Mouse (Mus musculus): ENCODE results near the gene Uggt1. TPM values are rescaled to one million over a fixed set of nuclear protein-coding genes. Genes with fewer than 3 reads are reported as not detected.

Gene Uggt1
- polyA plus RNA-seq, 1 experiment from 2014 or later: 54.7 TPM

DNA sequence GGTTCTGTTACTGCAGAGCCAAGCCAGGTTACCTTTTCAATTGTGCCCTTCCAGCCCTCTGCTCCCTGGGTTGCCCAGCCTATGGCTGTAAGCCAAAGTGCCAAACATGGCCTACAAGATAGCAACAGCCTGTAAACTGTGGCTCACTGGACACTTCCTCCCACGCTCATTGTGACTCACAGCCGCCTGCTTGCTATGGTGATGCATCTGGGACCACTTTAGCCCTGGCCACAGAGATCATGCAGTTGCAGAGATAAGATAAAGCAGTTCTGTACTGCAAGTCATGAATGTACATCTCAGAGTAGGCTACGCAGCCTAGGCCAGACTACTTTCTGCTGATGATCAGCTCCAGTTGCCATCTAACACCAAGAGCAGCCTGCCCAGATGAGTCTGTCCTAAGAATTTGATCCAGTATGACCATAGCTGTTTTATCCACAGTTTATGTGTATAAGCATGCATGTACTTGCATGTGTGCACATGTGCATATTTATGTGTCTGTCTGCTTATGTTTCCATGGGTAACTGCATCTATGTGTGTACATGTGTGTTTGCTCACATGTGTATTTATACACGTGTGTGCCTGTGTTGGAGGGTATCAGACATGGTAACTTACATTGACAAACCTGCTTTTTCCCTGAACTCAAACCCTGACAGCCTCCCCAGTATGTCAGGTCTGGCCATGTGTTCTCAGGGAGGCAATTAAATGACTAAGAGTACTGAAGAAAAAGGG lies 114.0 kb downstream of the Uggt1 start:
- Histone ChIP-seq H3K9me3 (no peaks in the 10 kb centered on the region), H3K4me1 (no peaks in the 10 kb centered on the region), H3K9ac (no peak overlapping the region), H3K36me3 (no peaks in the 10 kb centered on the region), H3K27me3 (no peaks in the 10 kb centered on the region), H3K4me2 (replicated peaks) (no peak overlapping the region), H3K27ac (no peak overlapping the region), H3K4me3 (no peak overlapping the region)
- ATAC-seq (ENCODE audit: insufficient number of reproducible peaks, insufficient read depth, low FRiP score, low TSS enrichment): no peak
- 83% methylated on average over 4 of the region's 4 CpGs for WGBS

DNA sequence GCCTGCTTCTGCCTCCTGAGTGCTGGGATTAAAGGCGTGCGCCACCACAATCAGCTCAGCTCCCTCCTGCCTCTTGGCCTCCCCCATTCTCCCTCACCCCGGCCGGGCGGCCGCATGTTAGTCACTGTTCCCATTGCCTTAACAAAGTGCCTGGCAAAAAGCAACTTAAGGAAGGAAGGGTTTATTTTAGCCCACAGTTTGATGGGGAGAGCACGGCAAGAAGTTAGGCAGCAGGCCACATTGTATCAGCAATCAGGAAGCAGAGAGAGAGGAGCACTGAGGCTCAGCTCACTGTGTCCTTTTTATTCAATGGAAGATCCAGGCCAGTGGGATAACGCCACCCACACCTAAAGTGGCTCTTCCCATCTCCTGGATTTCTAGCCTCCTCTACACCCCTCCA lies 114.6 kb downstream of the Uggt1 start:
- no peaks in the 10 kb centered on the region for H3K9me3 ChIP-seq
- no peaks in the 10 kb centered on the region for H3K27me3 ChIP-seq
- no peaks in the 10 kb centered on the region for H3K4me1 ChIP-seq
- no peak overlapping the region for H3K4me3 ChIP-seq
- H3K36me3 ChIP-seq: no peaks in the 10 kb centered on the region
- no peak overlapping the region for H3K4me2 ChIP-seq (replicated peaks)
- no peak overlapping the region for H3K27ac ChIP-seq
- H3K9ac ChIP-seq: no peak overlapping the region
- WGBS: 96% methylated on average over 8 of the region's 8 CpGs
- ATAC-seq (ENCODE audit: insufficient number of reproducible peaks, insufficient read depth, low FRiP score, low TSS enrichment): no peak

DNA sequence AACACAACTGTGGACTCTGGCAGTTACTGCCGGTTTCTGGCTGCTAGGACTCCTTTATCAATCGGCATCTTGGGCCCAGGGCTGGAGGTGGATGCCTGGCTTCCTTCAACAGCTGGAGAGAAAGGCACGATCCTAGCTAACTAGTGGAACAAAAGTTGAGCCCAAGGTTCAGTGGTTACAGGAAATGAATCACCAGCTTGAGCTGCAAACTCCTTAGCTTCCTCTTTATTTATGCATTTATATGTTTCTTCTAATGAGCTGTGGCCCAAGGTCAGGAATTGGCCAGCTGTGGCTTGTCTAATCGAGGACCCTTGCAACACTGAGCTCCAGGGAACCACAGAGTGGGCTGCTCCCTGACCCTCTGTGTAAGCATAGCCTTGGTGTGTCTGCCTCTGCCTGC lies 115.4 kb downstream of the Uggt1 start:
- Histone ChIP-seq H3K36me3 (no peaks in the 10 kb centered on the region), H3K27me3 (no peaks in the 10 kb centered on the region), H3K4me3 (no peak overlapping the region), H3K9me3 (no peaks in the 10 kb centered on the region), H3K4me2 (replicated peaks) (no peak overlapping the region), H3K4me1 (no peaks in the 10 kb centered on the region), H3K9ac (no peak overlapping the region), H3K27ac (no peak overlapping the region)
- ATAC-seq (ENCODE audit: insufficient number of reproducible peaks, insufficient read depth, low FRiP score, low TSS enrichment): no peak
- 54% methylated on average over 4 of the region's 4 CpGs for WGBS

DNA sequence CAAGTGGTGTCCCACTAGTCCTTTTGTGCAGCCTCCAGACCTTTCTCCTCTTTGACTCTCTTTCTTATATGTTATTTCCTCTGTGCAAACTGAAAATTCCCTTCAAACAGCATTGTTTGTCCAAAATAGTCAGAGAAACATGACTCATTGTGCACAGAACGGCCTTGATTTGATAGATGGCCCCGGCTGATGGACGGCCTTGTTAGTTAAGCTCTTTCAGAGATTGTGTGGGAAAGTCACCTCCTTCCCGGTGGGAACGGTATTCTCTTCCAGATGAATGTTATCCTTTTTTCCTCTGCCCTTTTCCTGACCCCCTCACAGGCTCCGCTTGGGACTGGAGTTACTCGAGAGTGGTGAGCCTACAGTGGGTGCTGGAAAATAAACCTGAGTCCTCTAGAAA lies 119.4 kb downstream of the Uggt1 start:
- H3K4me3 ChIP-seq: no peak overlapping the region
- no peak overlapping the region for H3K4me2 ChIP-seq (replicated peaks)
- H3K27ac ChIP-seq: no peak overlapping the region
- no peak overlapping the region for H3K9ac ChIP-seq
- ATAC-seq (ENCODE audit: insufficient number of reproducible peaks, insufficient read depth, low FRiP score, low TSS enrichment): no peak
- no peaks in the 10 kb centered on the region for H3K9me3 ChIP-seq
- 66% methylated on average over 7 of the region's 7 CpGs for WGBS
- H3K27me3 ChIP-seq: no peaks in the 10 kb centered on the region
- H3K36me3 ChIP-seq: no peaks in the 10 kb centered on the region
- no peaks in the 10 kb centered on the region for H3K4me1 ChIP-seq

DNA sequence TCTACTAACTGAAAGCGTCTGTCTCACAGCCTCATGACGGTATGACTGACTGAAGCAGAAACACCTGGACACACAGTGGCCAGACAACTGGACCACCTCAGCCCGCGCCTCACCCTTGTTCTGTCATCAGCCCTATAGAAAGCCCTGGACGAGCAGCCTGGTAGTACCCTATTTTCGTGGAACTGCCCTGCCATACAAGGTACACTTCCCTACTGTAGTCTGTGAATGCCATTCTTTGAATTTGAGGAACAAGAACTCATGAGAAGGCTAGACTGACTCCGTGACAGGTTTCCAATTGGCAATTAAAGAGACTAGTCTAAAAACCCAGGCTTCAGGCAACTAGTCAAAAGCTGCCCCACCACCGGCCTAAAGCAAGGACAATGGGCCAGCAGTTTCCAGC lies 123.3 kb downstream of the Uggt1 start:
- Histone ChIP-seq H3K9me3 (no peaks in the 10 kb centered on the region), H3K27ac (no peak overlapping the region), H3K27me3 (no peaks in the 10 kb centered on the region; the same call in 1 of the 2 replicates), H3K4me3 (no peak overlapping the region), H3K36me3 (no peaks in the 10 kb centered on the region), H3K9ac (no peak overlapping the region), H3K4me2 (replicated peaks) (no peak overlapping the region), H3K4me1 (no peaks in the 10 kb centered on the region)
- WGBS: 87% methylated on average over 8 of the region's 8 CpGs
- no peak for ATAC-seq (ENCODE audit: insufficient number of reproducible peaks, insufficient read depth, low FRiP score, low TSS enrichment)

DNA sequence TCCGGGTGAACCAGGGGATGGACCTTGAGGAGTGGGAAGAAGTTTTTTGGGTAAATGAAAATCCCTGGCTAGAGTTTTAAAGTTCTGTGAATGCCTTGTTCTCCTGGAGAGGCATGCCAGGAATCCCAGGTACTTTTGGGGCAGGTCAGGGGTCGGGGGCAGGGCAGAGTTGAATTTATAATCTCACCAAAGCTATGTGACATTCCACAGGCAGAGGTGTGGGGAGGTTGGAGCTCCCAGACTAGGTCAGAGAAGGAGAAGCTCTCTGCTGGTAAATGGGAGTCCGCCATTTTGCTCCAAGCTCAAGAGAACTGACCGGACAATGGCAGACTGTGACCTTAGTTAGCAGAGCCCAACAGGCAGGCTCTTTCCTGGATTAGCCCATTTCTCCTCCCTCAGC lies 125.1 kb downstream of the Uggt1 start:
- no peaks in the 10 kb centered on the region for H3K9me3 ChIP-seq
- H3K27me3 ChIP-seq: no peaks in the 10 kb centered on the region; the same call in 1 of the 2 replicates
- H3K9ac ChIP-seq: no peak overlapping the region
- ATAC-seq (ENCODE audit: insufficient number of reproducible peaks, insufficient read depth, low FRiP score, low TSS enrichment): no peak
- H3K4me3 ChIP-seq: no peak overlapping the region
- H3K36me3 ChIP-seq: no peaks in the 10 kb centered on the region
- 81% methylated on average over 4 of the region's 4 CpGs for WGBS
- no peak overlapping the region for H3K4me2 ChIP-seq (replicated peaks)
- H3K27ac ChIP-seq: no peak overlapping the region
- H3K4me1 ChIP-seq: no peaks in the 10 kb centered on the region

DNA sequence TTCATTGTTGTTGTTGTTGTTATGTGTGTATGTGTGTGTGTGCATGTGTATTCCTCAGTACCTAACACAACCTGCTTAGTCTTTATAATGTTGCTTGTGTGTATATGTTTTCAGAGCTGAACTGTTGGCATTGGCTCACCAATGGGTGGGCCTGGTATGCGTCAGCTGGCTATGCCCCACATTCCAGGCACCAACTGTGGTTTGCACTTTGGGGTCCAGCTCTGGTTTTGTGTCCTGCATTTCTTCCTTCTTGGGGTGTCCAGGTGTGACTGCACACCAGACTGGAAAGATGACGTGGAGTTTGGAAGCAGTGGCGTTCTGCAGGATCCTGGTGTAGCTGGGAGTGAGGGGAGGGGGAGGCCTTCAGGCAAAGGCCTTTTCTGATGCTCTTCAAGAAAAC lies 125.6 kb downstream of the Uggt1 start:
- H3K27ac ChIP-seq: no peak overlapping the region
- 83% methylated on average over 3 of the region's 3 CpGs for WGBS
- no peaks in the 10 kb centered on the region for H3K4me1 ChIP-seq
- no peaks in the 10 kb centered on the region; the same call in 1 of the 2 replicates for H3K27me3 ChIP-seq
- no peak overlapping the region for H3K9ac ChIP-seq
- H3K36me3 ChIP-seq: no peaks in the 10 kb centered on the region
- H3K4me2 ChIP-seq (replicated peaks): no peak overlapping the region
- H3K9me3 ChIP-seq: no peaks in the 10 kb centered on the region
- ATAC-seq (ENCODE audit: insufficient number of reproducible peaks, insufficient read depth, low FRiP score, low TSS enrichment): no peak
- H3K4me3 ChIP-seq: no peak overlapping the region

DNA sequence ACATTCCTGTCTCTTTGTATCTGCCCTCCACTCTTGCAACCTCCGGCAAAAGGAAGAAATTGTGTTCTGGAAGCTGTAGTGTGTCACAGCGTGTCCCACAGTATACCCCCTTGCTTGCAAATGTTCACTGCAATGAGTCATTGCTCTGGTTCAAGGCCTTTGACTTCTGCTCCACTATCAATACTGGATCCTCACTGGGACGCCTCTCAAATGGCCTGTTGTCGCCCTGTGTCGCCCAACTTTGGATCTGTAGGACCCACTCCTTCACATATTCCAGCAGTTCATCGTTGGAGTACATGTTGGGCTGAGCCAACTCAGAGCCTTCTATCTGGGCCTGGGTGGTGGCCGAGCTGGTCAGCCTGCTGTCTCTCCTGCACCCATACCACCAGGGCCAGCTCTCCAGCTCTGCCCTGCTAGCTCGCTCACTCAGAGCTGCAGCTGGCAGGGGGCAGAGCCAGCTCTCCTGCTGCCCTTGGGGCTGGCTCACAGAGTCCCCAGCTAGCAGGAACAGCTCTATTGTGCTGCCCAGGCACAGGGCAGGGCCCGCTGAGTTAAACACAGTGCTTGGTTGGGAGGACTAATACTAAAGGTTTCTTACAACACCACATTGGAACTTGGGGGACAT lies 126.3 kb downstream of the Uggt1 start:
- no peaks in the 10 kb centered on the region for H3K9me3 ChIP-seq
- no peak overlapping the region for H3K27ac ChIP-seq
- H3K4me1 ChIP-seq: no peaks in the 10 kb centered on the region
- ATAC-seq (ENCODE audit: insufficient number of reproducible peaks, insufficient read depth, low FRiP score, low TSS enrichment): no peak
- no peak overlapping the region for H3K4me2 ChIP-seq (replicated peaks)
- 79% methylated on average over 9 of the region's 9 CpGs for WGBS
- H3K4me3 ChIP-seq: no peak overlapping the region
- no peaks in the 10 kb centered on the region; the same call in 1 of the 2 replicates for H3K27me3 ChIP-seq
- no peak overlapping the region for H3K9ac ChIP-seq
- H3K36me3 ChIP-seq: no peaks in the 10 kb centered on the region

DNA sequence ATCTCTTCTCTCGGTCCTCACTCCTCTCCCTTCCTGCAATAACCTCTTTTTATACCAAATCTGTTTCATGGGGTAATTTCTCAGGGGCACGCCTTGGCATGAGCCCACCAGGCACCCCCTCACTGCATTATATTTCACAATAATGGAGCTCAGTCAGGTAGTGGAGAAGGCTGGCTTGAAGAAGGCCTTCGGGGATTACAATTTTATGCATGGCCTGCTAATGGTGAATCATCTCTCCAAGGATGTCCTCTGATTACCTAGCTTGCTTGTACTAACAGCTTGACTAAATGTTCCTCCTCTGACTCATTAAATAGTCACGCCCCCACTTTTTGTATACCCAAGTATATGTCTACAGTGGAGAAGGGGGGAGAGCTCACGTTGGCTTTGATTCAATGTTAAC lies 128.0 kb downstream of the Uggt1 start:
- no peaks in the 10 kb centered on the region; the same call in 1 of the 2 replicates for H3K27me3 ChIP-seq
- no peaks in the 10 kb centered on the region for H3K9me3 ChIP-seq
- 83% methylated on average over 5 of the region's 5 CpGs for WGBS

DNA sequence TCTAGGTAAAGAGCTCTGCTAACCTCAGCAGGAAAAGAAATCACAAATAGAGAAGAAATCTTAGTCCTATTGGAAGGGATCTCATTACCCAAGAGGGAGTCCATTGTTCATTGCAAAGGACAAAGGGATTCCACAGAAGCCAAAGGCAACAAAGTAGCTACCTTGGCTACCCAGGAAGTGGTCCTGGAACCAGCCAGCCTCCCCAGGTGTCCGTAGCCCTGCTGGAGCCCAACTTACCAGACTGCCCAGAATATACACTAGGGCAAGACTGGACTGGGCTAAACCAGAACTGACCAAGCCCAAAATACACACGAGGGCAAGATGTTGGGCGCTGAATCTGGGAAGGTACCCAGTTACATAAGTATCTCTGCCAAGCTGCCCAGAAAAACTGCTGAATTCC lies 129.7 kb downstream of the Uggt1 start:
- 84% methylated on average over 3 of the region's 3 CpGs for WGBS
- ATAC-seq (ENCODE audit: insufficient number of reproducible peaks, insufficient read depth, low FRiP score, low TSS enrichment): no peak

More for the DNA sequence above, 128.0 kb downstream of the Uggt1 start:
- no peak overlapping the region for H3K4me3 ChIP-seq
- no peak overlapping the region for H3K9ac ChIP-seq
- no peaks in the 10 kb centered on the region for H3K36me3 ChIP-seq
- H3K4me2 ChIP-seq (replicated peaks): no peak overlapping the region
- no peaks in the 10 kb centered on the region for H3K4me1 ChIP-seq
- no peak for ATAC-seq (ENCODE audit: insufficient number of reproducible peaks, insufficient read depth, low FRiP score, low TSS enrichment)
- no peak overlapping the region for H3K27ac ChIP-seq

DNA sequence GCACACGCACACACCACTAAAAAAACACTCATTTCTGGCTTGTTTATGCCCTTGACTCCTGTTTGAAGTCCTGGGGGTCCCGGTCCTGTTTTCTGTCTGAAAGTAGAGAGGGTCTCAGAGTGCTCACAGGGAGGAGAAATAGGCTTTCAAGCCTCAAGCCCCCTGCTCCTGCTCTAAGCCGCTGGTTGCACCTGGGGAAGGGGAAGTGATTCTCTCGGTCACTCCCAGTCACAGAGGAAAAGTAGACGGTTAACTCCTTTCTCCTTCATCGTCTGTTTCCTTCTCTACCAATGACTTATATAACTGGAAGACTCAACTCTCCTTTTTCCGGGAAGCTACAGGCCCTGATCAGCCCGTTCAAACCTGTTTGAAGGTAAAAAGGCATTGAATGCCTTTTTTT lies 130.8 kb downstream of the Uggt1 start:
- no peak overlapping the region for H3K27ac ChIP-seq
- no peak overlapping the region for H3K4me2 ChIP-seq (replicated peaks)
- no peak overlapping the region for H3K4me3 ChIP-seq
- H3K27me3 ChIP-seq: no peaks in the 10 kb centered on the region
- H3K9me3 ChIP-seq: no peaks in the 10 kb centered on the region
- WGBS: 78% methylated on average over 8 of the region's 8 CpGs
- no peaks in the 10 kb centered on the region for H3K4me1 ChIP-seq
- no peaks in the 10 kb centered on the region for H3K36me3 ChIP-seq
- no peak for ATAC-seq (ENCODE audit: insufficient number of reproducible peaks, insufficient read depth, low FRiP score, low TSS enrichment)
- no peak overlapping the region for H3K9ac ChIP-seq

More for the DNA sequence above, 129.7 kb downstream of the Uggt1 start:
- Histone ChIP-seq H3K4me2 (replicated peaks) (no peak overlapping the region), H3K4me1 (no peaks in the 10 kb centered on the region), H3K9me3 (no peaks in the 10 kb centered on the region), H3K4me3 (no peak overlapping the region), H3K9ac (no peak overlapping the region), H3K36me3 (no peaks in the 10 kb centered on the region), H3K27me3 (no peaks in the 10 kb centered on the region; the same call in 1 of the 2 replicates), H3K27ac (no peak overlapping the region)

DNA sequence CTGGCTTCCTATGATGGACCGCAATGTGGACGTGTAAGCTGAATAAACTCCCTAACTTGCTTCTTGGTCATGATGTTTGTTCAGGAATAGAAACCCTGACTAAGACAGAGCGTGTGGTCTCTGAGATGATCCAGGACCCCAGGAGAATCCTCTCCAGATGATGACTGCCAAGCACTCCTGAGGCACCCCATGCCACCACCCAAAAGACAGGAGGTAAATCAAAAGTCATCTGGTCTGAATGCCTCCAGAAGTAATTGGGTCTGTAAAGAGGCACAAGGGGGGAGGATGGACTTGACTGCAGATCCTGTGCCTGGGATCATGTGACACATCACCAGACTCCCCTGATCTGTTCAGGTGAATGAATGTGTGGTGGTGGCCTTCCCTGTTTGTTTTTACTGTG lies 131.9 kb downstream of the Uggt1 start:
- Histone ChIP-seq H3K4me3 (no peak overlapping the region), H3K36me3 (no peaks in the 10 kb centered on the region)
- ATAC-seq (ENCODE audit: insufficient number of reproducible peaks, insufficient read depth, low FRiP score, low TSS enrichment): no peak

More for the DNA sequence above, 131.9 kb downstream of the Uggt1 start:
- WGBS: 89% methylated on average over 3 of the region's 3 CpGs
- Histone ChIP-seq H3K4me2 (replicated peaks) (no peak overlapping the region), H3K4me1 (no peaks in the 10 kb centered on the region), H3K9me3 (no peaks in the 10 kb centered on the region), H3K27ac (no peak overlapping the region), H3K9ac (no peak overlapping the region), H3K27me3 (no peaks in the 10 kb centered on the region)

All from embryonic facial prominence, embryonic 12.5 days (tissue).